Comparison of ENCODE assay signal across 8 mouse cellular contexts in the genomic region with DNA sequence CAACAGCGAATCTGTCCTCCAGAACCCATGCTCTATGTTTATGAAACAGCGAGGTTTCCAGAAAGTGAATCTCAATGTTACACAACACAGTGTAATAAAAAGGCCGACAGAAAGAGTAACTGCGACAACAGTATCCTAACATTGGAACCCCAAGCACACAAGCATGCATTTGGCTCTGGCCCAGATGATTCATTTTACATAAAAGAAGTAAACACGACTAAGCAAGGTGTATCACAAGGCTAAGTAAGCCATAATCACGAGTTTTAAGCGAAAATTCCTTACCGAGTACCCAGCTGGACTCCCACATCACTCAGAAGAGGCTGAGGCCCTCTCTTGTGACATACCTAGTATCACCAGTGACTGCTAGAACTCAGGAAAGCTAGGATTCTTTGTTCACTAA. TPM values are rescaled to one million over a fixed set of nuclear protein-coding genes. Genes with fewer than 3 reads are reported as not detected.
DNase-seq lines count a peak whose midpoint lies in the region; ATAC-seq and TF ChIP-seq lines count a peak whose summit lies in the region.

No protein-coding gene starts in this region.

- peak overlapping the region; percentile 75 for H3K9ac ChIP-seq in heart, embryonic 12.5 days
- peak overlapping the region; percentile 27; the same call in 1 of the 2 replicates for H3K9ac ChIP-seq in limb, embryonic 13.5 days
- peak overlapping the region; percentile 97 for H3K9ac ChIP-seq in neural tube, embryonic 13.5 days

- no peaks in the 10 kb centered on the region for H3K36me3 ChIP-seq in kidney, adult 2 months (ENCODE audit: control insufficient read depth, insufficient read depth, low read length)
- no peaks in the 10 kb centered on the region for H3K36me3 ChIP-seq in heart, embryonic 12.5 days
- H3K36me3 ChIP-seq in limb, embryonic 13.5 days, result no peaks in the 10 kb centered on the region
- H3K36me3 ChIP-seq in neural tube, embryonic 13.5 days, result no peaks in the 10 kb centered on the region

- no peak for TF ChIP-seq CTCF in kidney, adult 2 months (conservative IDR thresholded peaks at IDR 0.05; ENCODE audit: insufficient read depth, insufficient read length, low read depth, low read length)
- TF ChIP-seq CTCF in bone marrow, adult 2 months (IDR thresholded peaks at IDR 0.05; ENCODE audit: control insufficient read depth, insufficient read depth, low read length), result no peak

- H3K4me3 ChIP-seq in kidney, adult 2 months (ENCODE audit: insufficient read depth, low read depth, low read length), result peak overlapping the region; percentile 41; the same call in 1 of the 2 replicates
- H3K4me3 ChIP-seq in bone marrow, adult 2 months (replicated peaks; ENCODE audit: control insufficient read depth, low read depth, low read length), result peak overlapping the region; percentile 58
- peak overlapping the region; percentile 47 for H3K4me3 ChIP-seq in heart, embryonic 12.5 days
- H3K4me3 ChIP-seq in limb, embryonic 13.5 days, result peak overlapping the region; percentile 96
- peak overlapping the region; percentile 81 for H3K4me3 ChIP-seq in neural tube, embryonic 13.5 days

- peak; percentile 46 for DNase-seq in kidney, adult 2 months
- DNase-seq in kidney, postnatal 4 days, result no peak
- no peak for DNase-seq in layer of hippocampus, adult 9-11 months
- no peak for DNase-seq in embryo, embryonic 9.5 days (ENCODE audit: extremely low spot score)

- no peaks in the 10 kb centered on the region for H3K9me3 ChIP-seq in heart, embryonic 12.5 days (replicated peaks)
- H3K9me3 ChIP-seq in limb, embryonic 13.5 days, result no peaks in the 10 kb centered on the region
- H3K9me3 ChIP-seq in neural tube, embryonic 13.5 days, result no peaks in the 10 kb centered on the region

- TF ChIP-seq POLR2A in kidney, adult 2 months (IDR thresholded peaks at IDR 0.05; ENCODE audit: low read depth, low read length), result no peak
- no peak for TF ChIP-seq POLR2A in bone marrow, adult 2 months (IDR thresholded peaks at IDR 0.05; ENCODE audit: borderline replicate concordance, control insufficient read depth, low read depth, low read length)

- H3K27me3 ChIP-seq in kidney, adult 2 months (replicated peaks; ENCODE audit: control insufficient read depth, insufficient read depth, low read length), result no peaks in the 10 kb centered on the region
- H3K27me3 ChIP-seq in heart, embryonic 12.5 days (replicated peaks), result no peaks in the 10 kb centered on the region
- H3K27me3 ChIP-seq in limb, embryonic 13.5 days, result no peaks in the 10 kb centered on the region
- no peaks in the 10 kb centered on the region for H3K27me3 ChIP-seq in neural tube, embryonic 13.5 days

- peaks cover 30% of the 10 kb centered on the region for H3K4me1 ChIP-seq in kidney, adult 2 months (ENCODE audit: control insufficient read depth, insufficient read depth, low read length)
- peaks cover 2% of the 10 kb centered on the region; the same call in 1 of the 2 replicates for H3K4me1 ChIP-seq in bone marrow, adult 2 months (ENCODE audit: control insufficient read depth, insufficient read depth, low read length)
- peaks cover 41% of the 10 kb centered on the region for H3K4me1 ChIP-seq in heart, embryonic 12.5 days (replicated peaks)
- peaks cover 30% of the 10 kb centered on the region for H3K4me1 ChIP-seq in limb, embryonic 13.5 days
- H3K4me1 ChIP-seq in neural tube, embryonic 13.5 days (replicated peaks), result peaks cover 59% of the 10 kb centered on the region

- H3K4me2 ChIP-seq in heart, embryonic 12.5 days, result peak overlapping the region; percentile 76
- H3K4me2 ChIP-seq in limb, embryonic 13.5 days (replicated peaks), result peak overlapping the region; percentile 81
- peak overlapping the region; percentile 71 for H3K4me2 ChIP-seq in neural tube, embryonic 13.5 days

- WGBS in kidney, adult 2 months, result 4% methylated on average over 8 of the region's 8 CpGs
- 6% methylated on average over 8 of the region's 8 CpGs for WGBS in bone marrow, adult 2 months
- 39% methylated on average over 8 of the region's 8 CpGs for WGBS in heart, embryonic 12.5 days
- WGBS in limb, embryonic 13.5 days, result 30% methylated on average over 8 of the region's 8 CpGs
- WGBS in neural tube, embryonic 13.5 days, result 20% methylated on average over 8 of the region's 8 CpGs

- no peak for ATAC-seq in heart, embryonic 12.5 days (ENCODE audit: insufficient number of reproducible peaks, low FRiP score)
- no peak for ATAC-seq in limb, embryonic 13.5 days (ENCODE audit: low FRiP score, low read depth)
- no peak for ATAC-seq in neural tube, embryonic 13.5 days (ENCODE audit: low read depth)

- peak overlapping the region; percentile 79 for H3K27ac ChIP-seq in kidney, adult 2 months (ENCODE audit: insufficient read depth, low read depth, low read length)
- no peak overlapping the region; the same call in 1 of the 2 replicates for H3K27ac ChIP-seq in bone marrow, adult 2 months (ENCODE audit: control insufficient read depth, insufficient read depth, low read depth, low read length, poor library complexity)
- H3K27ac ChIP-seq in heart, embryonic 12.5 days (ENCODE audit: poor library complexity, severe bottlenecking), result no peak overlapping the region
- H3K27ac ChIP-seq in limb, embryonic 13.5 days, result no peak overlapping the region
- peak overlapping the region; percentile 35 for H3K27ac ChIP-seq in neural tube, embryonic 13.5 days (replicated peaks)

RNA-seq across cellular contexts. Expression of gene Ranbp9, which starts 2.5 kb away (rescaled TPM):
- polyA plus RNA-seq in kidney, adult 2 months (2012; rRNA removed), result 11.4 and 15.4 TPM in 2 replicates
- 13.0 and 16.7 TPM in 2 replicates for polyA plus RNA-seq in bone marrow, adult 2 months (2011; ENCODE audit: insufficient read depth, insufficient read length, low replicate concordance, missing spikeins)
- 6.8 and 8.6 TPM in 2 replicates for polyA plus RNA-seq in heart, embryonic 12.5 days (2016; fragmentation: Nextera tagmentation; extraction: Ambion mirVana)
- 8.8 and 10.3 TPM in 2 replicates for polyA plus RNA-seq in limb, embryonic 13.5 days (2015; fragmentation: Nextera tagmentation; extraction: Ambion mirVana)
- polyA plus RNA-seq in neural tube, embryonic 13.5 days (2015; fragmentation: Nextera tagmentation; extraction: Ambion mirVana), result 13.3 and 14.2 TPM in 2 replicates

Comparison
In these comparisons a context has a peak if more than half of its experiments do, and no peak if none do; other contexts are left out.
1. H3K27ac ChIP-seq: peak in kidney, adult 2 months (single experiment) and neural tube, embryonic 13.5 days (single experiment); none in bone marrow, adult 2 months (single experiment), heart, embryonic 12.5 days (single experiment) and limb, embryonic 13.5 days (single experiment).
2. H3K4me3 ChIP-seq: peak in every context shown above with its lines; median percentile 96 in limb, embryonic 13.5 days; 81 in neural tube, embryonic 13.5 days; 58 in bone marrow, adult 2 months; 47 in heart, embryonic 12.5 days; 41 in kidney, adult 2 months.
3. H3K9ac ChIP-seq: peak in every context shown above with its lines; median percentile 97 in neural tube, embryonic 13.5 days; 75 in heart, embryonic 12.5 days; 27 in limb, embryonic 13.5 days.
4. Peak in every context shown above with its lines, with median percentiles within 50 percentile points of each other: H3K4me2 ChIP-seq.